Mouse (Mus musculus) limb, embryonic 11.5 days (tissue): ENCODE results near the gene Magi1. TPM values are rescaled to one million over a fixed set of nuclear protein-coding genes. Genes with fewer than 3 reads are reported as not detected.
A peak's percentile ranks its signal among the peaks of the same experiment; 100 is the strongest.

Experiments used
- ATAC-seq: fragments of 200-750 bp; cut with Nextera tagmentation; 2 replicates; pipeline ENCODE4 v1.8.0; 2017; ENCODE audit warnings: low read depth; ENCODE audit not compliant: insufficient number of reproducible peaks, low FRiP score, low TSS enrichment
- DNase-seq: peaks from one replicate; pipeline ENCODE4 v3.0.0-alpha.2; 2015; ENCODE audit warnings: low spot score
- H3K27ac ChIP-seq: fragments of 300-500 bp; sonication (generic); replicated peaks from 2 replicates; pipeline ENCODE4 v1.5.1; 2014; ENCODE audit warnings: low read depth, mild to moderate bottlenecking, low read length
- H3K27me3 ChIP-seq: fragments of 300-500 bp; sonication (generic); 2 replicates; pipeline ENCODE4 v1.6.1; 2014; ENCODE audit warnings: mild to moderate bottlenecking, low read length, mixed read lengths; ENCODE audit not compliant: control insufficient read depth, insufficient read depth
- H3K36me3 ChIP-seq: fragments of 300-500 bp; sonication (generic); 2 replicates; pipeline ENCODE4 v1.6.1; 2014; ENCODE audit warnings: mild to moderate bottlenecking, low read length, moderate library complexity, mixed read lengths; ENCODE audit not compliant: control insufficient read depth, insufficient read depth
- H3K4me1 ChIP-seq: fragments of 300-500 bp; sonication (generic); 2 replicates; pipeline ENCODE4 v1.6.1; 2014; ENCODE audit warnings: low read length, mixed read lengths; ENCODE audit not compliant: control insufficient read depth, insufficient read depth
- H3K4me2 ChIP-seq: fragments of 300-500 bp; sonication (generic); 2 replicates; pipeline ENCODE4 v1.6.1; 2014; ENCODE audit warnings: low read depth, mild to moderate bottlenecking, moderate library complexity; ENCODE audit not compliant: severe bottlenecking
- H3K4me3 ChIP-seq: fragments of 300-500 bp; sonication (generic); 2 replicates; pipeline ENCODE4 v1.5.1; 2014; ENCODE audit warnings: low read depth, low read length
- H3K9ac ChIP-seq: fragments of 300-500 bp; sonication (generic); 2 replicates; pipeline ENCODE4 v1.6.1; 2014; ENCODE audit warnings: mild to moderate bottlenecking, low read length
- H3K9me3 ChIP-seq: fragments of 300-500 bp; sonication (generic); 2 replicates; pipeline ENCODE4 v1.6.1; 2016; ENCODE audit warnings: low read length; ENCODE audit not compliant: control insufficient read depth
- WGBS: fragments of 180-500 bp; shearing (Covaris S2); extraction: QIAGEN DNeasy Blood & Tissue Kit; methylation state at CpG from one replicate; pipeline ENCODE4 v1.1.7; 2014; 5-methylcytosine and 5-hydroxymethylcytosine counted together
- polyA plus RNA-seq: library from polyadenylated mRNA; unstranded; fragments of >200 nt; fragmentation: Nextera tagmentation; extraction: Ambion mirVana; gene quantifications from 2 replicates; pipeline ENCODE4 v1.2.1, GENCODE M21; 2014

Magi1 gene
- polyA plus RNA-seq, 1 experiment from 2014 or later = 13.4 TPM

DNA sequence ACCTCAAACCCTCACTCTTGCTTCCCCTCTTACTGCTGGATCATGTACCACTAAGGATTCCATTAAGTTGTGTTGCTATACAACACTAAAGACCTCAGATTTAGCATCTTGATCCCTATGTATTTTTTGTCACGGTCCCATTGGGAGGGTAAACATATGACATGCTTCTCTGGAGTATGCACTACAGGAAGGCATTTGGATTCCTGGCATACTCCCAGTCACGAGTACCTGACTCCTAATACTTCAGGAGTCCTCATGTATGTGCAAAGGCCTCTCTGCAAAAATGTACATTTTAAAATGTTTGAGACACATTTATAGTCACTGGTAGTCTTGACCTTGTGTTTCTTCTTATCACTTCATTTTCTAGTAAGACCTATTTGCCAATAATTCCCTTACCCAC is 2.8 kb upstream of the Magi1 start:
- Histone ChIP-seq H3K4me2 (no peak overlapping the region), H3K27ac (no peak overlapping the region), H3K36me3 (no peaks in the 10 kb centered on the region), H3K9me3 (peaks cover 5% of the 10 kb centered on the region; the same call in 1 of the 2 replicates), H3K27me3 (no peaks in the 10 kb centered on the region), H3K4me3 (no peak overlapping the region), H3K4me1 (0 out of 2 replicates have a peak, but pooled peaks cover 3% of the 10 kb centered on the region), H3K9ac (no peak overlapping the region)
- 82% methylated on average over 2 of the region's 2 CpGs for WGBS
- DNase-seq (no peak), ATAC-seq (no peak)

DNA sequence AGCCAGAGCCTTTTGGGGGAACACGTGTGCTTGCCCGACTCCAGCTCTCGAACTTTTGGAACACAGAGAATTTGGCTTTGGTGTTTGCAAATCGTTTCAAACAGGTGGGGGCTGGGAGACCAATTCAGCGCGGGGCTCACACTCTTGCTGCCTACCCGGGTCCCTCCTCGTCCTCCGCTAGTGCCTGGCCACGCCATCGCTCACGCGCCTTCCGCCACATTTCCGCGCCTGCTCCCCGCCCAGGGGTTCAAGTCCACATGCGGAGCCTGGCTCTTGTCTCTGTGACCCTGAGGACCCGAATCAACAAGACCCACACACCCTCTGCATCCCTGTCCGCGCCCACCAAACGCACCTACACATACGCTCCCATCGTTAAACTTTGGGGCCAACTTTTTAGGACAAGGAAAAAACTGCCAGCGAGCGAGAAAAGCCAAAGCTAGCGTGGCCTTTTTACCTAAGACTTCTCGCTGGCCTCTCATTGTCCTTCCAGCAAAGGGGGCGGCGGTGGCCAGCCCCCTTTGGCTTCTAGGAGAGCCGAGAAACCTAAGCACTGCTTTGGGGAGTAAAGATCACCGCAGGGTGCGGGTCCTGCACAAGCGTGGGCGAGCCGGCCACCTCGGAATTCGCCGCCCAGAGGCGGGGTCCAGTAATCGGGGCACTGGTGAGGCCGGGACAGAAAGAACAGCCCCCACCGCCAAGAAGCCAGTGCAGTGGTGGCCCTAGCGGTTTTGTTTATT is 540 bp upstream of the Magi1 start:
- Histone ChIP-seq H3K4me2 (peak overlapping the region; percentile 85), H3K4me3 (peak overlapping the region; percentile 84), H3K27ac (peak overlapping the region; percentile 49; the same call in 1 of the 2 replicates), H3K9ac (peak overlapping the region; percentile 73), H3K4me1 (peaks cover 9% of the 10 kb centered on the region), H3K27me3 (no peaks in the 10 kb centered on the region), H3K9me3 (peaks cover 5% of the 10 kb centered on the region; the same call in 1 of the 2 replicates), H3K36me3 (no peaks in the 10 kb centered on the region)
- peak; percentile 55; the same call in 1 of the 2 replicates for ATAC-seq
- under 1% methylated on average over 44 of the region's 44 CpGs for WGBS
- peak; percentile 71 for DNase-seq

DNA sequence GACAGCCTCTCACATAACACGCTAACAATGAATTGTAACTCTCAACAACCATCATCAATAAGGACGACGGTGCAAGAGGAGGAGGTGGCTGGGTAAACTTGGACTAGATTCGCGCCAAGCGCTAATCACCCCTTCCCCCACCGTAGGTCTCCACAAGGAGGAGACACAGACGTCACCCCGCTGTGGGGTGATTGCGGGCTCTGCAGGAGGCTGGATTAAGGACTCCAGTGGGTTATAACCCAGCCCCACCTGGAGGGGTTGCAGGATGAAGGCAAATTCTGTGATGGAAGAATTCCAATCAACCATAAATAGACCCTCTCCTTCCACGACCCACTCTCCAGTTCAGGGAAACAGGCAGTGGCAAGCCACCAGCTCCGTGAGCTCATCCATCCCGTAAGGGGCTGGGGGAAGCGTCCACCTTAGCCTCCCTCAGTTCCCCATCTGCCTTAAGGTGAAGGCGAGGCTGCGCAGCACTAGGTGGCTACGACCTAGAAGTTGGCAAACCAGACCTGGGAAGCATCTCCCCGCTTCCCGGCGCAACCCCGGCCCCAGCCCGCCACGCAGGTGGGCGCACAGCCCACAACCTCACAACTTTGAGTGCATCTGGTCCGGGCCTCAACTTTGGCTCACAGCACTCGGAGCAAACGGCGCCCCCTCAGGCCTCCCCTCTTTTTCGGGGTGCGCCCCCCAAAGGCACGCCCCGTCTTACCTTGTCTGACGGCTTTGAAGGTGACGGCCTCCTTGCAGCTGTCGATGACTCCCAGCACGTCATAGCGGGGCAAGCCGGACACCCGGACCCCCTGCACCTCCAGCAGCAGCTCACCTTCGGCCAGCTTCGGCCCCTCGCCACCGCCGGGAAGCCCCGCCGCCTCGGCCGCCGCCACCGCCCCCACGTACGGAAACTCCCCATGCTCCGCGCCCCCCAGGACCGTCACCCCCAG is 1.1 kb downstream of the Magi1 start:
- peak overlapping the region; percentile 85 for H3K4me2 ChIP-seq
- WGBS = under 1% methylated on average over 55 of the region's 55 CpGs
- no peaks in the 10 kb centered on the region for H3K27me3 ChIP-seq
- H3K36me3 ChIP-seq = no peaks in the 10 kb centered on the region
- peaks cover 9% of the 10 kb centered on the region for H3K4me1 ChIP-seq
- no peaks in the 10 kb centered on the region for H3K9me3 ChIP-seq
- DNase-seq (peak; percentile 73), ATAC-seq (peak; percentile 40)
- H3K4me3 ChIP-seq = peak overlapping the region; percentile 84
- H3K27ac ChIP-seq = peak overlapping the region; percentile 97
- peak overlapping the region; percentile 86 for H3K9ac ChIP-seq

DNA sequence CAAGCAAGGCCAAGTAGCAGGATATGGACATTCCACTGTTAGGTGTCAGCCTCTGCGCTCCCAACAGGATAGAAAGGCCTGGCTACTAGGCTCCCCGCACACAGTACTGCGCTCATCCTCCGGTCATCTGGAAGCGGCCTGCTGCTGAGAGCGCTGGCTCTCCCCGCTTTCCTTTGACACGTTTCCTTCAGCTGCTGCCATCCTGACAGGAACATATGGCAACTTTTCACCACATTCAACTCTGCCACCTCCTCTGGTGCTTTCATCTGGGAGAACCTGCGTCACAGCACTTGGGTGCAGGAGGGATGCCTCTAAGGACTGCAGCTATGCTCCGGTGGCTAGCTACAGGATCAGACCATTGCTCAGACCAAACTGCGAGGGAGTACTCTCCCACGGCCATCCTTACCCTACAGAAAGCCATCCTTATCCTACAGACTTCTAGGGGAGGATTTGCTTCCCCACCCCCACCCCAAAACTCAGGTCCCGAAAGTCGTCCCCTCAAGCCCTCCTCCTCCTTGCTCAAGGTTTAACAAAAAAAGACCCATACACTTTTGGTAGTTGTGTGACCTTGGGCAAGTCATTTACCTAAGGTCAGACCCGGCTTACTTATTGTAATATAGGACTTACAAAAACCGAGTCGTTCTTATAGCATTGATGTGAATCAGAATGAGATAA is 2.0 kb downstream of the Magi1 start:
- peak overlapping the region; percentile 84 for H3K4me3 ChIP-seq
- 2% methylated on average over 17 of the region's 17 CpGs for WGBS
- ATAC-seq = no peak
- peak overlapping the region; percentile 32; the same call in 1 of the 2 replicates for H3K9ac ChIP-seq
- H3K9me3 ChIP-seq = no peaks in the 10 kb centered on the region
- no peaks in the 10 kb centered on the region for H3K36me3 ChIP-seq
- H3K27me3 ChIP-seq = no peaks in the 10 kb centered on the region
- H3K4me1 ChIP-seq = peaks cover 9% of the 10 kb centered on the region
- peak overlapping the region; percentile 85 for H3K4me2 ChIP-seq
- peak; percentile 43 for DNase-seq
- no peak overlapping the region for H3K27ac ChIP-seq

DNA sequence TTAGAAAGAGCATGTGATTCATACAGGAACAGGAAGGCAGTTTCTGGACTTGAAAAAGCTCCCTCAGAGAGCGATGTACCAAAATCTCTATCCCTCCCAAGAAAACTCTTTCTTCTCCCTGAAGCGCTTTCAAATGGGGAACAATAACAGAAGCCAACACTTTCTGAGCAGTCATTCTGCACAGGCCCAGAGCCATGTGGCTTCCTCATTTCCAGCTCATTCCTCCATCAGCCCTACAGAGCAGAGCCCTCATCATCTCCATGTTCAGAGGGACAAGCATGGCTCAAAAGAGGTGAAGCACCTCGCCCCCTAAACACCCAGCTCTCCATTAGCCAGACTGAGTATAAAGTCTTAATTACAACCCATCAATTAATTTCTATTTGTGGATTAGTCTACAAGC is 9.8 kb downstream of the Magi1 start:
- no peak overlapping the region for H3K4me3 ChIP-seq
- no peak for ATAC-seq
- H3K9ac ChIP-seq = no peak overlapping the region
- 87% methylated on average over 3 of the region's 3 CpGs for WGBS
- H3K27ac ChIP-seq = no peak overlapping the region
- H3K27me3 ChIP-seq = no peaks in the 10 kb centered on the region
- DNase-seq = no peak
- H3K4me1 ChIP-seq = no peaks in the 10 kb centered on the region
- no peaks in the 10 kb centered on the region for H3K36me3 ChIP-seq
- H3K4me2 ChIP-seq = no peak overlapping the region
- H3K9me3 ChIP-seq = no peaks in the 10 kb centered on the region

DNA sequence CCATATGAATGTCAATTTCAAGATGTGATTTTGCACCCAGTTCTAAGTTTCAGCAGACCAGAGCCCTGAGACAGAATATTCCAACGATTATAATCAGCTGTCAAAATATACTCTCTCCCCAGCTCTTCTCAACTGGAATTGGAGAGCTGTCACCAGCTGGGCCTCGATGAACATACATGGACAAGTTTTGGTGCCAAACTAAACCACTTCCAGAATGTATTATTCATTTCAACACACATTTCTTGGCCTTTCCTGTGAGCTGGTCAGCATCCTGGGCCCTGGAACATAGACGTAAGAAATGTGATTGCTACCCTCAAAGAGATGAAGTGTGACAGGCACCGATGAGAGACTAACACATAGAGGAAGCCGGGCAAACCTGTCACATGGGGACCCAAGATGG is 13.7 kb downstream of the Magi1 start:
- Histone ChIP-seq H3K36me3 (no peaks in the 10 kb centered on the region), H3K4me3 (no peak overlapping the region), H3K9ac (no peak overlapping the region), H3K27me3 (no peaks in the 10 kb centered on the region), H3K4me2 (no peak overlapping the region), H3K9me3 (no peaks in the 10 kb centered on the region), H3K4me1 (peaks cover 5% of the 10 kb centered on the region; the same call in 1 of the 2 replicates), H3K27ac (no peak overlapping the region)
- no peak for DNase-seq
- ATAC-seq = no peak
- 86% methylated on average over 5 of the region's 5 CpGs for WGBS

DNA sequence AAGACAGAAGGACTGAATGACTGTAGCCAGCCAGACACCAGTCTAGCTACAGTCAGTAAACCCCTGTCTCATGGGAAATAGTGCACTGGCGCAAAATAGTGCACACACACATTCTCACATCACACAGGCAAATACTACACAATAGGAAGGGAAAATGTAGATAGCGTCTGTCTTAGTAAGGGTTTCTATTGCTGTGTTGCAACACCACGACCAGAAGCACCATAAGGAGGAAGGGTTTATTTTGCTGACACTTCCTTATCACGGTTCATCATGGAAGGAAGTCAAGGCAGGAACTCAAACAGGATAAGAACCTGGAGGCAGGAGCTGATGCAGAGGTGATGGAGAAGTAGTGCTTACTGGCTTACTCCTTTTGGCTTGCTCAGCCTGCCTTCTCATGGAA is 14.5 kb downstream of the Magi1 start:
- Histone ChIP-seq H3K36me3 (no peaks in the 10 kb centered on the region), H3K4me3 (no peak overlapping the region), H3K9ac (no peak overlapping the region), H3K27ac (no peak overlapping the region), H3K4me1 (peaks cover 5% of the 10 kb centered on the region; the same call in 1 of the 2 replicates), H3K27me3 (no peaks in the 10 kb centered on the region), H3K4me2 (no peak overlapping the region), H3K9me3 (no peaks in the 10 kb centered on the region)
- no peak for ATAC-seq
- WGBS = 84% methylated on average over 4 of the region's 4 CpGs
- no peak for DNase-seq
